Mouse (Mus musculus) small intestine, adult 2 months (tissue): ENCODE measurements around the gene Pacs1.

Experiments
- CTCF ChIP-seq: fragments of 200-500 bp; IDR thresholded peaks from 2 replicates; pipeline ENCODE4 v1.5.1; 2012; ENCODE audit warnings: low read depth, mild to moderate bottlenecking, control low read depth, inconsistent platforms, low read length, moderate library complexity, mixed read lengths; ENCODE audit not compliant: insufficient replicate concordance, insufficient read length; ENCODE audit errors: extremely low read depth
- POLR2A ChIP-seq: fragments of 200-500 bp; IDR thresholded peaks from 2 replicates; pipeline ENCODE4 v1.6.1; 2012; ENCODE audit warnings: low read depth, mild to moderate bottlenecking, control low read depth, inconsistent platforms, low read length, moderate library complexity

DNA sequence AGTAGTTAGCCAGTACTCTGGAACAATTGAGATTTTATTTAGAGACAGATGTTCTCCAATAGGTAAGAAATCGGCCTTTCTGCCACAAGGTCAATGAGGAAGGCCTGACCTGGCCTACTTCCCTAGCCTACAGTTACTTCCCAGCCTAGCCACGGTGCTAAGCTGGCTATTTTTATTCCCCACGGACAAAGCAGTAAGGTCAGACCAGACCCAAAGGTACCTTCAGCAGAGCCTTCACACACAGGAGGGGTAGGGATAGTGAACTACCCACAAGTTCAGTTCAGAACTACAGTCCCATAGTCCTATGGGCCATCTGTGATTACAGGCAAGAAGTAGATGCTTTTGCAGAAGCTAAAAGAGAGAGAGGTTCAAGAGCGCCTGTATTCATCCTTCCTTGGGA, 997 bp upstream of the Pacs1 start:
- no peak for TF ChIP-seq POLR2A
- no peak for TF ChIP-seq CTCF
